Mouse (Mus musculus) neutrophil, adult 5-6 weeks (primary cell): Measurements from ENCODE around the gene Gm5426. TPM values are rescaled to one million over a fixed set of nuclear protein-coding genes. Genes with fewer than 3 reads are reported as not detected.
"Not testable (repeated sequence)": the region's sequence is repeated elsewhere in the genome, so short reads cannot be mapped to it uniquely, and the experiment has no call there.

ENCODE experiments used
- ATAC-seq: fragments of 151-379, 151-347 bp; 2 replicates; pipeline ENCODE4 v1.8.0; 2017; ENCODE audit warnings: mild to moderate bottlenecking, moderate TSS enrichment; ENCODE audit not compliant: insufficient number of reproducible peaks, poor library complexity, low FRiP score, severe bottlenecking; ENCODE audit errors: extremely low read depth
- total RNA-seq: library from RNA; stranded (forward); fragments of 200-1000 nt; gene quantifications from 2 replicates; pipeline ENCODE4 v1.2.3, GENCODE M21; 2017

The Gm5426 gene
- not detected in 2 replicates for total RNA-seq

- not testable (repeated sequence) for ATAC-seq
Observed at GRCm38 (mm10) chr10:96136451-96136850, at the start of gene Gm5426. Gm5426 (plus strand) TSS chr10:96136603.

GRCm38 (mm10) chr10:96089744-96090143 lies 46.7 kb upstream of the Gm5426 start:
- no peak for ATAC-seq

GRCm38 (mm10) chr10:96090388-96090787 lies 46.0 kb upstream of the Gm5426 start:
- ATAC-seq: no peak

- ATAC-seq: no peak
Observed at GRCm38 (mm10) chr10:96093890-96094531, 42.4 kb upstream of the Gm5426 start.

- no peak for ATAC-seq
Observed at GRCm38 (mm10) chr10:96094559-96094958, 41.8 kb upstream of the Gm5426 start.

- no peak for ATAC-seq
Observed at GRCm38 (mm10) chr10:96096730-96097129, 39.7 kb upstream of the Gm5426 start.

GRCm38 (mm10) chr10:96101035-96101434 lies 35.4 kb upstream of the Gm5426 start:
- no peak for ATAC-seq

DNA sequence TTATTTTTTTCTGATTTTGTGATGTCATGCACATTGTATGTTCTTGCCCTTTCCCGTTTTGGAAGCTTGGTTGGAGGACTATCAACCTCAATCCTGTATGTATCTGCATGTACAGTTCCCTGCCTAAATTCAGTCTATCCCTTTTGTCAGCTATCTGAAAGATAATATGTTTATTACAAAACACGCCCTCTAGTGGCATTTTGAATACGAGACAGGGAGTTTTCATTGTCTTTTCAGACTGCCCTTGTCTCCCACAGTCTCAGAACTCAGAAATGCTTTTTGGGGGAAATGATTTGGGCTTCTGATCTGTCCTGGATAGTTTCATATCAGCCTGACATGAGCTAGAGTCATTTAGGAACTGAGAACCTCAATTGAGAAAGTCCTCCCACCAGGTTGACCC lies 32.2 kb upstream of the Gm5426 start:
- no peak for ATAC-seq

- no peak for ATAC-seq
Observed at GRCm38 (mm10) chr10:96104624-96105023, 31.8 kb upstream of the Gm5426 start.

GRCm38 (mm10) chr10:96105124-96105523 lies 31.3 kb upstream of the Gm5426 start:
- peak; percentile 53; the same call in 1 of the 2 replicates for ATAC-seq

GRCm38 (mm10) chr10:96106972-96107720 lies 29.3 kb upstream of the Gm5426 start:
- no peak for ATAC-seq

DNA sequence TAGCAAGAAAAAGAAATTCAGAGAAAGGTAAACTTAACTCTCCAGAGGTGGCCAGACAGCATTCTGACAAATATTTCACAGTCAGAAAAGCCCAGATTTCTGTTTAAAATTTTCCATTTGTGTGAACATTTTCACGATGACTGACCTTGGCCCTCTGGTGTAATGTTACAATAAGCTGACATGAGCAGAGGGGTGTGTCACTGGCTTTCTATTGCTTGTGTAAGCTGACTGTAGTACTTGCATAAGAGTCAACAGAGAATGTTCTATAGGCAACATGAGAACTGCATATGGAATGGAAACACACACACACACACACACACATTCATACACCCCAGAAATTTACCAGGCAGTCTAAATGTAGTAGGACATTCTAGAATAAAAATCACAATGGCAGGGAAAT lies 28.6 kb upstream of the Gm5426 start:
- no peak for ATAC-seq

DNA sequence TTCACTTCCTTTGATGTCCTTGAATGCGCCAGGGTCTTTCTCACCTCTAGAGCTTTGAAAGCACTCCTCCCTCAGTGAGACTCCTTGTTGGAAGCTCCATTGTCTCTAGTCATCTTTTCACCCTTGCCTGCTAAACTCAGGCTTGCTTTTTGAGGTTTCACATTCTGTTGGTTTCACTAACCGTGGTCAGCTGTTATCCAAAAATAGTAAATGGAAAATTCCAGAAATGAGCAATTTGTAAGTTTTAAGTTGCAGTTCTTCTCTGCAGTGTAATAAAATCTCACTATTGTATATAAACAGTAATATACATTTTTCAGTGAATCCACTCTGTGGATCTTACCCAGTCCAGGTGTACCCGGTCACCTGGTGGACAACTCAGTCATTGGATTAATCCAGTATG lies 21.1 kb upstream of the Gm5426 start:
- ATAC-seq: no peak

DNA sequence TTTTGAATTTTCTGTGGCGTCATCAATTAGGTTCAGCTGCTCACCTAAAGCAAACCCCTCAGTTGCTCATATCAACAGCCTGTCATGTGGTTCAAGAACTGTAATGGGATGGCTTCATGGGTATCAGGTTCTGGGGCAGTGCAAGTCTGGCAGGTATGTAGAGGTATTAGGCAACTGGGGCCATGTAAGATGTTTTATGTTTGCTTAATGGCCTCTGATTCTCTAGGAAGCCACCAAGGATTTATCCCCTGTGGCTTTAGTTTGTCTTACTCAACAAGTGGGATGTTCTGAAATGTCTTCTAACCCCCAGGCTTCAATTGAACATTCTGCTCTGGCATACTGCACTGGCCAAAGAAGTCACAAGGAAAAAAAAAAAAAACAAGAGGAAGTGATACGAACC lies 15.6 kb upstream of the Gm5426 start:
- ATAC-seq: no peak

DNA sequence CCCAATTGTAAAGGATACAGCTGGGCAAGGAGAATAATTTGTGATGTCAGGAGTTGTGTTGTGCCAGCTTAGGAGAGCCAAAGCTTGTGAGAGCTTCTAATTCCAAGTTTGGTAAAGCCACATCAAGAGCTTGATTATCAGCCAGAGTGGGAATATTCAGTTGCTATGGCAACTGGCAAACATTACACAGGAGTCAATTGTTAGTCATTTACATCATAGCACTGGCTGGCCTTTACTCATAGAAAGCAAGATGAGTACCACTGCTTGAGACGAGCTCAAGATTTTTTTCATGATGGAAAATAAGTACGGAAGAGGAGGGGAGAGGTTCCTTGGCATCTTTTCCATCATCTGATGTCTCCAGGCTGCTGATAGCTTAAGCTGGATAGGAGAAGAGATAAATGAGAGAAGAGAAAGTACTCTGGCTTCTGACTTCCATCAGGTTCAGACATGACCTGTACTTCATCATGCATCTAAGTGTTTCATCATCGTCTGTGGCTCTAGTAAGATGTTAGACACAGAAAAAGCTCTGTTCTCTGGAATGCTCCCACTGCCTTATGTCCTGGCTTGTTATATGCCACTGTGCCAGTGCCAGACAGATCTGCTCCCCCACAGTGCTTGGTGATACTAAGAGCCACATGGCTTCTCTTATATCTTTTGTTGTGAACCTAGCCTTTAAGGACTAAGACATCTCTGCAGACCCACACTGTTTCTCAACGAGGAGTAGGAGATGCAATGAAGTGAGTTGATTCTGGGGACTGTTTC lies 15.0 kb upstream of the Gm5426 start:
- ATAC-seq: no peak

DNA sequence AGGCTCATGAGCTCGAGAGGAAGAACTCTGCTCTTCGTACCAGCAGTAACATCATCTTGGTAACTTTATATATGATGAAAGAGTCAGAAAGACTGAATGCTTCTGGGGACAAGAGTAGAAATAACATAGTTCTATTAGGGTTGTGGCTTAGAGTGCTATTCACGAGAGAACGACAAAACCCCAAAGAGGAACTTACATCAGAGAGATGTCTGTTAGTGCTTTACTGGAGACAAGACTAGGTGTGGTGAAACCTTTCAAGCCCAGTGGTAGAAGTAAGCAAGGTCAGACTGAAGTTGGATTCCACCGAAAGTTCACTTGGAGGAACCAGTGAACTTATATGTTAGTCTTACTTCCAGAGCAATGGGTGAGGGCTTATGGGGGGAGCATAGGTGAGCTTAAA lies 12.5 kb upstream of the Gm5426 start:
- peak; percentile 80 for ATAC-seq

DNA sequence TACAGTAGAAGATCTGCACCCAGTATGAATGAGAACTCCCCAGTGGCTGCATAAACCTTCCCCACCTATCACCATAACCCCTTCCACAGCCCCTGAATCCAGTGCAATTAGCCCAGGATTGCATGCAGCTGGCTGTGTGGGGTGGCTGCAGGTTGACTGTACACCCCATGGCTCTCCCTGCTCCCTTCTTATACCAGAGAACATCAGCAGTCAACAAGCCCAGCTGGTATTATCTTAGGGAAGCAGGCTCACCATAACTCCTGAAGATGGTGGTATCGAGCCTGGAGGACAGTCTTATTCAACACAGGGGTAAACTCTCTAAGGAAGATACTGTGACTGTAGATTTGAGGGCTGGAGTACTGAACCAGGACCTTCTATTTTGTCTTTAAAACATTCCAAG lies 12.1 kb upstream of the Gm5426 start:
- peak; percentile 13; the same call in 1 of the 2 replicates for ATAC-seq

- no peak for ATAC-seq
Observed at GRCm38 (mm10) chr10:96125771-96126454, 10.5 kb upstream of the Gm5426 start.

DNA sequence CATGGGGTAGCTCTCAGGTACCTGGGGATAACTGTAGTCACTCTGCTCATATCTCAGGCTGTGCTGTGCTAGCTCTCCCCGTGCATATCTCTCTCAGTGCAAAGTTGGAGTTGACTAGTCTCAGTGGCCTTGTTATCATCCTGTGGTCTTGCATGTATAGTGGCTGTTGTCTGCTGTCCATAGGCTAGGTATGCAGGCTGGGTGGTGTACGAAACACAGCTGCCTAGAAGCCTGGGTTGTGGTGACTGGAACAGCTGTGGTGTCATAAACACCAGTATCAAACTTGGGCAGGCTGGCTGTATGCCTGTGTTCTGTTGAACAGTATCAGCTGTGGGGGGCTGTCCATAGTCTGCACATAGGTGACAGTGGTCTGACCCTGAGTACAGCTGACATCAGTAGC lies 7.2 kb upstream of the Gm5426 start:
- no peak for ATAC-seq
